Mouse (Mus musculus): ENCODE data around the gene Grhl3. TPM values are rescaled to one million over a fixed set of nuclear protein-coding genes. Genes with fewer than 3 reads are reported as not detected.

Gene Grhl3
- polyA plus RNA-seq, 1 experiment from 2014 or later: 4.3 TPM

DNA sequence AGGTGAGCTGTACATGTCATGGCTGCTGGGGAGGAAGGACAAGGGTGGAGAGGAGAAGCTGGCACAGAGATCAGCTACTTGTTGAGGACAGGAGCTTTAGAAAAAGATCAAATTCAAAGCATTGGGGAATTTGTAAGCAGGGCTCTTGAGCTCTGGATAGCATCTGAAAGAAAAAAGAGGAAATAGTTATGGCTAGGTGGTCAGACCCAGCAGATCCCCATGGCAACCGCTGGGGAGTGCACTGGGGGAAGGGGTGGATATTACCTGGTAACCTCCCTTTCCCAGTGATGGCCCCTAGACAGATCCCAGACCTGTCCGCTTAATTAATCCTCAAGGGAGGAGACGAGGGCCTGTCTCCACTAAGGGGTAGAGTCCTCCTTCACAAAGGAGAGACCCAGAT is 73.6 kb downstream of the Grhl3 start:
- 81% methylated on average over 3 of the region's 3 CpGs for WGBS
- no peak for ATAC-seq (ENCODE audit: borderline replicate concordance, extremely low read depth, low FRiP score, low TSS enrichment)
- peaks cover 10% of the 10 kb centered on the region for H3K4me1 ChIP-seq
- no peak overlapping the region for H3K4me2 ChIP-seq
- no peaks in the 10 kb centered on the region for H3K9me3 ChIP-seq
- no peak overlapping the region for H3K9ac ChIP-seq
- H3K4me3 ChIP-seq: no peak overlapping the region
- H3K36me3 ChIP-seq: no peaks in the 10 kb centered on the region
- H3K27me3 ChIP-seq: no peaks in the 10 kb centered on the region
- no peak overlapping the region for H3K27ac ChIP-seq

DNA sequence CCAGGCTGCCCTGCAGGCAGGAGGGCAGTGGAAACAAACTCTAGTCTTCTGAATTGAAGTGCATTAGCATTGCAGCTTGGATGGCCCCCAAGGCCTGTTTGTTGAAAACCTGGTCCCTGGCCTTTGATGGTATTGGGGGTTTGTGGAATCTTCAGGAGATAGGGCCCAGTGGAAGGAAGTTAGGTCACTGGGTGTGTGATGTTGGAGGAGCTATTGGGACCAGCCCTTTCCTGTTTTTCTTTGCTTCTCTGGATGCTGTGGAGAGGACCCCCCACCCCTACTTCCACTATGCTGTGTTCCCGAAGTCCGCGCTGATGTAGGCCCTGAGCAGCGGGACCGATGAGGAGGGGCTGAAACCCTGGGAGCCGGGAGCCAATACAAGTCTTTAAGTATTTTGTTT is 75.3 kb downstream of the Grhl3 start:
- H3K4me1 ChIP-seq: peaks cover 21% of the 10 kb centered on the region
- no peaks in the 10 kb centered on the region for H3K36me3 ChIP-seq
- H3K27me3 ChIP-seq: no peaks in the 10 kb centered on the region
- H3K4me3 ChIP-seq: no peak overlapping the region
- no peak overlapping the region for H3K4me2 ChIP-seq
- no peak overlapping the region for H3K9ac ChIP-seq
- no peaks in the 10 kb centered on the region for H3K9me3 ChIP-seq
- H3K27ac ChIP-seq: no peak overlapping the region
- 65% methylated on average over 6 of the region's 6 CpGs for WGBS
- no peak for ATAC-seq (ENCODE audit: borderline replicate concordance, extremely low read depth, low FRiP score, low TSS enrichment)

DNA sequence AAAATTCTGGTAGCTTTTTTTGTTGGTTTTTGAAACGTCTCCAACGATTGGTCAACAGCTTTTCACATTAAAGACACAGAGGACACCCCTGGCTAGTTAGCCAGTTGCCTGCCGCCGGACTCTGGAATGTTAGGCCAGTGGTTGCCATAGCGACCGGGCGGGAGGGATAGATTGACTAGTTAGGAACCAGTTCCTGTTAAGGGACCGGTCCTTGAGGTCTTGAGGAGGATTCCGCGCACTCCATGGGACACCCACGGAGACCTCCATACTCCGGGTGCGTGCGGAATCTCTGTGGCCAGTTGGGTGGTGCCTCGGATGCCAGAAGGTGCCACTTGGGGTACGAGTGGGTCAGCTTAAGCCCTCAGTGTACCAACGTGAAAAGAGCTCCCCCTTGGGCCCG is 77.6 kb downstream of the Grhl3 start:
- peaks cover 21% of the 10 kb centered on the region for H3K4me1 ChIP-seq
- H3K4me2 ChIP-seq: peak overlapping the region; percentile 88
- no peak overlapping the region for H3K9ac ChIP-seq
- ATAC-seq (ENCODE audit: borderline replicate concordance, extremely low read depth, low FRiP score, low TSS enrichment): no peak
- H3K27ac ChIP-seq: no peak overlapping the region
- H3K4me3 ChIP-seq: peak overlapping the region; percentile 66; the same call in 1 of the 2 replicates
- WGBS: 19% methylated on average over 18 of the region's 18 CpGs
- no peaks in the 10 kb centered on the region for H3K36me3 ChIP-seq
- no peaks in the 10 kb centered on the region for H3K9me3 ChIP-seq
- H3K27me3 ChIP-seq: no peaks in the 10 kb centered on the region

DNA sequence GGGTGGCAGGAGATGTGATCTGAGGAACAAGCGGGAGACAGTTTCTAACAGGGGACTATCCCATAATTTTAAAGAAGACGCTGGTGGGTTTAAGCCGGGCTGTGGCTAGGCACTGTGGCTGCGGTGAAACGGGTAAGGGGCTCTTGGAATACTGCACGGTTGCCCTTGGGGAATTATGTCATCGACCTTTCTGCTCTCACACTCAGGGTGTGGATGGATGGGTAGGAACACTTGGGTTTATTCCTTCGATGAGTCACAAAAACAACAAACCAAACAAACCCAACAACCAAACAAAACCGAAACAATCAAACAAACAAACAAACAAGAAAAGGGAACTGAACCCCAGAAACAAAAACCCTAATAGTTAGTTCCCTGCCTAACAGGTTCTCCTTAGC is 78.0 kb downstream of the Grhl3 start:
- Histone ChIP-seq H3K36me3 (no peaks in the 10 kb centered on the region), H3K9me3 (no peaks in the 10 kb centered on the region), H3K4me2 (peak overlapping the region; percentile 88), H3K9ac (0 out of 2 replicates have a peak overlapping the region, but pooled peaks have one; percentile 52), H3K4me1 (peaks cover 21% of the 10 kb centered on the region), H3K4me3 (peak overlapping the region; percentile 66), H3K27ac (peak overlapping the region; percentile 84), H3K27me3 (no peaks in the 10 kb centered on the region)
- no peak for ATAC-seq (ENCODE audit: borderline replicate concordance, extremely low read depth, low FRiP score, low TSS enrichment)
- 12% methylated on average over 9 of the region's 9 CpGs for WGBS

- under 1% methylated on average over 47 of the region's 53 CpGs for WGBS
- no peaks in the 10 kb centered on the region for H3K9me3 ChIP-seq
- no peaks in the 10 kb centered on the region for H3K36me3 ChIP-seq
- H3K4me3 ChIP-seq: peak within 1 kb of the TSS; percentile 66
- H3K9ac ChIP-seq: peak within 1 kb of the TSS; percentile 52
- no peaks in the 10 kb centered on the region for H3K27me3 ChIP-seq
- H3K27ac ChIP-seq: peak within 1 kb of the TSS; percentile 84
- peak; percentile 95 for ATAC-seq (ENCODE audit: borderline replicate concordance, extremely low read depth, low FRiP score, low TSS enrichment)
- H3K4me1 ChIP-seq: peaks cover 21% of the 10 kb centered on the region
- peak within 1 kb of the TSS; percentile 88 for H3K4me2 ChIP-seq
Measured at GRCm38 (mm10) chr4:135494521-135495396, 78.7 kb downstream of the Grhl3 start, which contains the start of the genes Stpg1 and Nipal3. Stpg1 (plus strand) TSS chr4:135494790. Nipal3 (minus strand) TSS chr4:135495038.

GRCm38 (mm10) chr4:135493691-135494520 is 79.5 kb downstream of the Grhl3 start:
- H3K27ac ChIP-seq: peak overlapping the region; percentile 74
- ATAC-seq (ENCODE audit: borderline replicate concordance, extremely low read depth, low FRiP score, low TSS enrichment): no peak
- H3K4me1 ChIP-seq: peaks cover 21% of the 10 kb centered on the region
- H3K9ac ChIP-seq: peak overlapping the region; percentile 42
- WGBS: 1% methylated on average over 33 of the region's 33 CpGs
- peak overlapping the region; percentile 88 for H3K4me2 ChIP-seq
- peak overlapping the region; percentile 66 for H3K4me3 ChIP-seq
- no peaks in the 10 kb centered on the region for H3K9me3 ChIP-seq
- H3K36me3 ChIP-seq: peaks cover 3% of the 10 kb centered on the region; the same call in 1 of the 2 replicates
- no peaks in the 10 kb centered on the region for H3K27me3 ChIP-seq

DNA sequence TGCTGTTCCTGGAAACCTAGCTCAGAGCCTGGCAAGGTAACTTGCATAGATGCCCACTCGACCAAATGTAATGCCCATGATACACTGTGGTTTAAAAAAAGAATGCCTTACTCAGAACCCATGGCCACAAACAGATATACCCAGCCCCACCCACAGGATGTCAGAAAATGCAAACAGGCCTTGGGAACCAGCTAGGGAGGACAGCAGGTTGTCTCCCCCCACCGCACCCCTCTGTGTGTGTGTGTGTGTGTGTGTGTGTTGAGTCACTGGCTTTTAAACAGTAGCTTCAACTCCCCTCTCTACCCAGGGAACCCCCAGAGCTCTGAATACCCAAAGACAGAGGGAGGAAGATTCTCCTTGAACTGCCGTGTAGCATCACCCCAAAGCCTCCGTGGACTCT is 80.2 kb downstream of the Grhl3 start:
- Histone ChIP-seq H3K9me3 (no peaks in the 10 kb centered on the region), H3K4me1 (peaks cover 21% of the 10 kb centered on the region), H3K4me3 (peak overlapping the region; percentile 66), H3K27ac (peak overlapping the region; percentile 74), H3K27me3 (no peaks in the 10 kb centered on the region), H3K36me3 (peaks cover 3% of the 10 kb centered on the region; the same call in 1 of the 2 replicates), H3K4me2 (peak overlapping the region; percentile 88), H3K9ac (no peak overlapping the region)
- 49% methylated on average over 4 of the region's 4 CpGs for WGBS
- no peak for ATAC-seq (ENCODE audit: borderline replicate concordance, extremely low read depth, low FRiP score, low TSS enrichment)

Small RNAs within 50 kb of the gene (microRNA-seq; reads per million reads assigned to microRNA genes)
- gene Gm25317: not detected

Other genes starting within 250 kb of the Grhl3 start
- 199 and 209 TPM in 2 replicates for gene Srrm1, start 220.3 kb downstream of the Grhl3 start, polyA plus RNA-seq (2015; fragmentation: Nextera tagmentation; extraction: Ambion mirVana)
- 5.6 and 7.0 TPM in 2 replicates for gene Ncmap, start 175.4 kb downstream of the Grhl3 start, polyA plus RNA-seq (2015; fragmentation: Nextera tagmentation; extraction: Ambion mirVana)
- gene Rcan3, start 139.8 kb downstream of the Grhl3 start, polyA plus RNA-seq (2015; fragmentation: Nextera tagmentation; extraction: Ambion mirVana): 15.6 and 16.3 TPM in 2 replicates
- gene Stpg1, start 78.8 kb downstream of the Grhl3 start, polyA plus RNA-seq (2015; fragmentation: Nextera tagmentation; extraction: Ambion mirVana): 0.37 and 0.64 TPM in 2 replicates
- 5.2 and 5.7 TPM in 2 replicates for gene Nipal3, start 78.6 kb downstream of the Grhl3 start, polyA plus RNA-seq (2015; fragmentation: Nextera tagmentation; extraction: Ambion mirVana)
- 1.5 and 1.8 TPM in 2 replicates for gene Ifnlr1, start 112.7 kb upstream of the Grhl3 start, polyA plus RNA-seq (2015; fragmentation: Nextera tagmentation; extraction: Ambion mirVana)
- 0.12 TPM in 1 of 2 replicates, not detected in the other for gene Il22ra1, start 154.5 kb upstream of the Grhl3 start, polyA plus RNA-seq (2015; fragmentation: Nextera tagmentation; extraction: Ambion mirVana)
- gene Myom3, start 186.1 kb upstream of the Grhl3 start, polyA plus RNA-seq (2015; fragmentation: Nextera tagmentation; extraction: Ambion mirVana): 0.44 and 0.50 TPM in 2 replicates